ENCODE assay signal across 8 mouse cellular contexts in the genomic region with DNA sequence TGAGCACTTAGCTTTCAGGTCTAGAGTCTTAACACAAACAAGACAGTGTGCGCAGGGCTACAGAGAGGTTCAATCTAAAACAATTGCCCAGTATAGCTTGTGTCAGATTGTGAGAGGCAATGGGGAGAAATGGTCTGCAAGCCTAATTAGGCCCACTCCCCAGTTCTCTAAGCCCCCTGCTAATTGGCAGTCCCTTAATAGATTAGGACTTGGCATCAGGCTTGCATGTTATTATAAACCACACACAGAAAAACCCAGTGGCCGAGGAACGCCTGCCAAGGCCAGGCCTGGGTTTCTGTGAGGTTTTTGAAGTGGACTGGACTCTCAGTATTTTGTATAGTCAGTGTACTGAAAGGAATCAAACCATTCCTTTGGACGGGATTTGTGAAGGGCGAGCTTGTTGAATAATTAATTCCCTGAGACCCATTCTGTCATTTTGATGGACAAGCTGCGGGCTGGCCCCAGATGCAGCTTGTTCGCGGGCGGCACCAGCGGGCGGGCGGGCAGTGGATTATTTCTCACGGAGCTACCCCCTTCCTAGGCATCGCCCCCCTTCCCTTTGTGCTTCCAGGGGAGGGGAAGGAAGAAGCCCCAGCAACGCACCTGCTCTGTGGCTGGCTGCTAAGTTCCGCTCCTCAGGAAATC. TPM values are rescaled to one million over a fixed set of nuclear protein-coding genes. Genes with fewer than 3 reads are reported as not detected.
DNase-seq lines count a peak whose midpoint lies in the region; ATAC-seq lines count a peak whose summit lies in the region.

No protein-coding gene starts in this region.

- H3K36me3 ChIP-seq in embryonic facial prominence, embryonic 12.5 days = peaks cover 11% of the 10 kb centered on the region; the same call in 1 of the 2 replicates
- no peaks in the 10 kb centered on the region for H3K36me3 ChIP-seq in neural tube, embryonic 14.5 days (ENCODE audit: control insufficient read depth, insufficient read depth, low read length)

- no peak overlapping the region for H3K4me2 ChIP-seq in embryonic facial prominence, embryonic 12.5 days (replicated peaks)
- H3K4me2 ChIP-seq in neural tube, embryonic 14.5 days (ENCODE audit: low read depth, low read length) = peak overlapping the region; percentile 24; the same call in 1 of the 2 replicates

- H3K4me1 ChIP-seq in embryonic facial prominence, embryonic 12.5 days = peaks cover 45% of the 10 kb centered on the region
- peaks cover 14% of the 10 kb centered on the region; the same call in 1 of the 2 replicates for H3K4me1 ChIP-seq in neural tube, embryonic 14.5 days (ENCODE audit: control insufficient read depth, insufficient read depth, low read length)

- 0 out of 2 replicates have a peak overlapping the region, but pooled peaks have one; percentile 37 for H3K27ac ChIP-seq in embryonic facial prominence, embryonic 12.5 days
- H3K27ac ChIP-seq in neural tube, embryonic 14.5 days (ENCODE audit: low read depth, low read length) = peak overlapping the region; percentile 83

- H3K4me3 ChIP-seq in embryonic facial prominence, embryonic 12.5 days = no peak overlapping the region
- H3K4me3 ChIP-seq in neural tube, embryonic 14.5 days (ENCODE audit: low read depth, low read length) = no peak overlapping the region

- no peaks in the 10 kb centered on the region for H3K27me3 ChIP-seq in embryonic facial prominence, embryonic 12.5 days
- no peaks in the 10 kb centered on the region for H3K27me3 ChIP-seq in neural tube, embryonic 14.5 days (ENCODE audit: control insufficient read depth, insufficient read depth, low read length)

- WGBS in embryonic facial prominence, embryonic 12.5 days = 34% methylated on average over 16 of the region's 16 CpGs
- WGBS in neural tube, embryonic 14.5 days = 17% methylated on average over 16 of the region's 16 CpGs

- H3K9ac ChIP-seq in embryonic facial prominence, embryonic 12.5 days = no peak overlapping the region
- H3K9ac ChIP-seq in neural tube, embryonic 14.5 days (replicated peaks; ENCODE audit: low read depth, low read length) = no peak overlapping the region

- no peaks in the 10 kb centered on the region for H3K9me3 ChIP-seq in embryonic facial prominence, embryonic 12.5 days
- no peaks in the 10 kb centered on the region for H3K9me3 ChIP-seq in neural tube, embryonic 14.5 days (ENCODE audit: control insufficient read depth, low read length)

- no peak for ATAC-seq in embryonic facial prominence, embryonic 12.5 days (ENCODE audit: insufficient number of reproducible peaks, insufficient read depth, low FRiP score, low TSS enrichment)
- ATAC-seq in neural tube, embryonic 14.5 days (ENCODE audit: low read depth) = peak; percentile 81
- ATAC-seq in erythroblast, adult 5-6 weeks (replicated peaks; ENCODE audit: low FRiP score, poor library complexity, severe bottlenecking) = no peak

- DNase-seq in embryo, embryonic 10.5 days (ENCODE audit: low spot score) = peak; percentile 59
- DNase-seq in embryo, embryonic 9.5 days (ENCODE audit: extremely low spot score) = no peak
- peak; percentile 76 to 83 for DNase-seq in layer of hippocampus, adult 8-10 months (ENCODE audit: low spot score in 2 of 2)
- no peak for DNase-seq in thymus, postnatal 14 days
- DNase-seq in lung, adult 18-20 months = no peak

RNA-seq across cellular contexts. Expression of a gene that starts 24.0 kb away (rescaled TPM):
- 115 TPM in 2 replicates for polyA plus RNA-seq in embryonic facial prominence, embryonic 12.5 days (2016; fragmentation: Nextera tagmentation; extraction: Ambion mirVana)
- 100 to 1,000 TPM; 212 to 254 (median 222) TPM for total RNA-seq in layer of hippocampus, adult 8-10 months (2022)
- polyA plus RNA-seq in neural tube, embryonic 14.5 days (2014; fragmentation: Nextera tagmentation; extraction: Ambion mirVana) = 58.5 and 67.0 TPM in 2 replicates
- total RNA-seq in erythroblast, adult 5-6 weeks (2015; ENCODE audit: low replicate concordance) = 0.58 TPM in 1 of 2 replicates, not detected in the other
- total RNA-seq in erythroblast, adult 5-6 weeks (2017; ENCODE audit: low replicate concordance) = 0.09 TPM in 1 of 2 replicates, not detected in the other

Comparison
In these comparisons a context has a peak if more than half of its experiments do, and no peak if none do; other contexts are left out.
1. DNase-seq: peak in embryo, embryonic 10.5 days (single experiment) and layer of hippocampus, adult 8-10 months (2 of 2); none in embryo, embryonic 9.5 days (single experiment), thymus, postnatal 14 days (single experiment) and lung, adult 18-20 months (0 of 2).
2. RNA of a gene that starts 24.0 kb away (total RNA-seq): 212 to 254 TPM in layer of hippocampus, adult 8-10 months; 0.09 to 0.58 TPM in erythroblast, adult 5-6 weeks; every median in the first group is over 100 times any median in the second.